Mouse (Mus musculus): ENCODE measurements at regions not wholly inside any gene's neighbourhood (a gene's known extent, or its start where the extent isn't known, plus 50 kb on each side); places are given as distances from the start of the nearest gene placed in this dataset.

- TF ChIP-seq CTCF (conservative IDR thresholded peaks at IDR 0.05; ENCODE audit: insufficient read depth, insufficient read length, low read depth, low read length) (peak; percentile 41), POLR2A (IDR thresholded peaks at IDR 0.05; ENCODE audit: low read depth, low read length) (no peak)
- Histone ChIP-seq H3K27ac (ENCODE audit: insufficient read depth, low read depth, low read length) (no peak overlapping the region), H3K27me3 (replicated peaks; ENCODE audit: control insufficient read depth, insufficient read depth, low read length) (no peaks in the 10 kb centered on the region), H3K4me3 (ENCODE audit: insufficient read depth, low read depth, low read length) (no peak overlapping the region), H3K36me3 (ENCODE audit: control insufficient read depth, insufficient read depth, low read length) (no peaks in the 10 kb centered on the region), H3K4me1 (ENCODE audit: control insufficient read depth, insufficient read depth, low read length) (no peaks in the 10 kb centered on the region)
- 3% methylated on average over 3 of the region's 3 CpGs for WGBS
- DNase-seq, result peak; percentile 28
Measured at GRCm38 (mm10) chr6:121560852-121561251, 74.3 kb upstream of the A2m start.

GRCm38 (mm10) chr6:121560393-121560793, 74.8 kb upstream of the A2m start:
- TF ChIP-seq POLR2A (IDR thresholded peaks at IDR 0.05; ENCODE audit: low read depth, low read length) (no peak), CTCF (conservative IDR thresholded peaks at IDR 0.05; ENCODE audit: insufficient read depth, insufficient read length, low read depth, low read length) (no peak)
- H3K4me1 ChIP-seq (ENCODE audit: control insufficient read depth, insufficient read depth, low read length), result no peaks in the 10 kb centered on the region
- no peaks in the 10 kb centered on the region for H3K36me3 ChIP-seq (ENCODE audit: control insufficient read depth, insufficient read depth, low read length)
- no peak for DNase-seq
- H3K27ac ChIP-seq (ENCODE audit: insufficient read depth, low read depth, low read length), result no peak overlapping the region
- H3K27me3 ChIP-seq (replicated peaks; ENCODE audit: control insufficient read depth, insufficient read depth, low read length), result no peaks in the 10 kb centered on the region
- H3K4me3 ChIP-seq (ENCODE audit: insufficient read depth, low read depth, low read length), result no peak overlapping the region
- 58% methylated on average over 1 of the region's 1 CpGs for WGBS

GRCm38 (mm10) chr6:121556481-121556880, 78.7 kb upstream of the A2m start:
- TF ChIP-seq POLR2A (IDR thresholded peaks at IDR 0.05; ENCODE audit: low read depth, low read length), result no peak
- no peak for TF ChIP-seq CTCF (conservative IDR thresholded peaks at IDR 0.05; ENCODE audit: insufficient read depth, insufficient read length, low read depth, low read length)
- DNase-seq, result peak; percentile 19
- Histone ChIP-seq H3K27me3 (replicated peaks; ENCODE audit: control insufficient read depth, insufficient read depth, low read length) (no peaks in the 10 kb centered on the region), H3K27ac (ENCODE audit: insufficient read depth, low read depth, low read length) (no peak overlapping the region), H3K4me1 (ENCODE audit: control insufficient read depth, insufficient read depth, low read length) (no peaks in the 10 kb centered on the region), H3K4me3 (ENCODE audit: insufficient read depth, low read depth, low read length) (no peak overlapping the region), H3K36me3 (ENCODE audit: control insufficient read depth, insufficient read depth, low read length) (no peaks in the 10 kb centered on the region)
- 12% methylated on average over 3 of the region's 3 CpGs for WGBS

- no peak for DNase-seq
- H3K4me3 ChIP-seq (ENCODE audit: insufficient read depth, low read depth, low read length), result no peak overlapping the region
- TF ChIP-seq POLR2A (IDR thresholded peaks at IDR 0.05; ENCODE audit: low read depth, low read length), result no peak
- TF ChIP-seq CTCF (conservative IDR thresholded peaks at IDR 0.05; ENCODE audit: insufficient read depth, insufficient read length, low read depth, low read length), result no peak
- no peaks in the 10 kb centered on the region for H3K36me3 ChIP-seq (ENCODE audit: control insufficient read depth, insufficient read depth, low read length)
- H3K4me1 ChIP-seq (ENCODE audit: control insufficient read depth, insufficient read depth, low read length), result no peaks in the 10 kb centered on the region
- no peaks in the 10 kb centered on the region for H3K27me3 ChIP-seq (replicated peaks; ENCODE audit: control insufficient read depth, insufficient read depth, low read length)
- H3K27ac ChIP-seq (ENCODE audit: insufficient read depth, low read depth, low read length), result no peak overlapping the region
- 77% methylated on average over 2 of the region's 2 CpGs for WGBS
Measured at GRCm38 (mm10) chr6:121553501-121554132, 80.1 kb upstream of the Iqsec3 start.

- no peak for DNase-seq
- no peak for TF ChIP-seq CTCF (conservative IDR thresholded peaks at IDR 0.05; ENCODE audit: insufficient read depth, insufficient read length, low read depth, low read length)
- no peak for TF ChIP-seq POLR2A (IDR thresholded peaks at IDR 0.05; ENCODE audit: low read depth, low read length)
- no peak overlapping the region for H3K4me3 ChIP-seq (ENCODE audit: insufficient read depth, low read depth, low read length)
- no peak overlapping the region for H3K27ac ChIP-seq (ENCODE audit: insufficient read depth, low read depth, low read length)
- no peaks in the 10 kb centered on the region for H3K27me3 ChIP-seq (replicated peaks; ENCODE audit: control insufficient read depth, insufficient read depth, low read length)
- WGBS, result 75% methylated on average over 7 of the region's 7 CpGs
- no peaks in the 10 kb centered on the region for H3K4me1 ChIP-seq (ENCODE audit: control insufficient read depth, insufficient read depth, low read length)
- H3K36me3 ChIP-seq (ENCODE audit: control insufficient read depth, insufficient read depth, low read length), result no peaks in the 10 kb centered on the region
Measured at GRCm38 (mm10) chr6:121533521-121533920, 60.0 kb upstream of the Iqsec3 start.

- WGBS, result 1% methylated on average over 3 of the region's 3 CpGs
- no peak overlapping the region for H3K27ac ChIP-seq (ENCODE audit: insufficient read depth, low read depth, low read length)
- no peaks in the 10 kb centered on the region for H3K4me1 ChIP-seq (ENCODE audit: control insufficient read depth, insufficient read depth, low read length)
- H3K36me3 ChIP-seq (ENCODE audit: control insufficient read depth, insufficient read depth, low read length), result no peaks in the 10 kb centered on the region
- DNase-seq, result peak; percentile 60
- TF ChIP-seq CTCF (conservative IDR thresholded peaks at IDR 0.05; ENCODE audit: insufficient read depth, insufficient read length, low read depth, low read length) (peak; percentile 94), POLR2A (IDR thresholded peaks at IDR 0.05; ENCODE audit: low read depth, low read length) (no peak)
- no peak overlapping the region for H3K4me3 ChIP-seq (ENCODE audit: insufficient read depth, low read depth, low read length)
- no peaks in the 10 kb centered on the region for H3K27me3 ChIP-seq (replicated peaks; ENCODE audit: control insufficient read depth, insufficient read depth, low read length)
Measured at GRCm38 (mm10) chr6:121532926-121533325, 59.4 kb upstream of the Iqsec3 start.

- TF ChIP-seq POLR2A (IDR thresholded peaks at IDR 0.05; ENCODE audit: low read depth, low read length) (no peak), CTCF (conservative IDR thresholded peaks at IDR 0.05; ENCODE audit: insufficient read depth, insufficient read length, low read depth, low read length) (no peak)
- Histone ChIP-seq H3K27me3 (replicated peaks; ENCODE audit: control insufficient read depth, insufficient read depth, low read length) (no peaks in the 10 kb centered on the region), H3K36me3 (ENCODE audit: control insufficient read depth, insufficient read depth, low read length) (no peaks in the 10 kb centered on the region), H3K4me3 (ENCODE audit: insufficient read depth, low read depth, low read length) (no peak overlapping the region), H3K27ac (ENCODE audit: insufficient read depth, low read depth, low read length) (no peak overlapping the region), H3K4me1 (ENCODE audit: control insufficient read depth, insufficient read depth, low read length) (no peaks in the 10 kb centered on the region)
- no peak for DNase-seq
- 68% methylated on average over 13 of the region's 13 CpGs for WGBS
Measured at GRCm38 (mm10) chr6:121531825-121532389, 58.4 kb upstream of the Iqsec3 start.
